Mouse (Mus musculus): ENCODE data around the gene Gm13275. TPM values are rescaled to one million over a fixed set of nuclear protein-coding genes. Genes with fewer than 3 reads are reported as not detected.
"Not testable (repeated sequence)": the region's sequence is repeated elsewhere in the genome, so short reads cannot be mapped to it uniquely, and the experiment has no call there.

Gene Gm13275
- polyA plus RNA-seq (2012; ENCODE audit: insufficient read depth, insufficient read length, low replicate concordance, missing spikeins): not detected in 2 replicates

DNA sequence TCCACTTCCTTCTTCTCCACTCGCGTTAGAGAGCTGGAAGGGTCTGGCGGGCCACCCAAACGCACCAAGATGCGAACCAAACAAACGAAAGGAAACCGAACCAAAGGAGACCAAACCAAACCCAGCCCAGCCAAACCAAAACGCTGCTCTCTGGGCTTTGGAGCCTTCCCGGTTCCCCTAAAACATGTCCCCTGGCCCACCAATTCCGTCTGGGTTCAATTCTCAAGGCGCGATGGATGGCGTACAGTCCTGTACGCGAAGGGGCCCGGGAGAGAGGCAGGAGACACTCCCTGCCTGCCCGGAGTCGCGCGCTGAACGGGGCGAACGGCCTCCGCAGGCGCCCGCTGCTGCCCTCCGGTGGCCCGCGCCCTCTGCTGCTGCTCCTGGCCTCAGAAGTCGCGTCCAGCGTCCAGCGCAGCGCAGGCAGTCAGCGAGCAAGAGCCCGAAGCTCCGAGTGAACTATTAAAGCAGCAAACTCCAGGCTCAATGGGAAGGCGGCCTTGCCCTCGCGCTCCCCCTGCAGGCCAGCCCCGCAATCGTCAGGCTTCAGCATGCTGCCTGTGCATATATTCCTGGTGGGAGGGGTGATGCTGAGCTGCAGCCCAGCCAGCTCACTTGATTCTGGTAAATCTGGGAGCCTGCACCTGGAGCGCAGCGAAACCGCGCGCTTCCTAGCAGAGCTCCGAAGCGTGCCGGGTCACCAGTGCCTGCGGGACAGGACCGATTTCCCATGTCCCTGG, at the start of gene Gm13275:
Gm13275 (plus strand) TSS at position 552 of the 740 bp plus-strand sequence.
- WGBS: under 1% methylated on average over 14 of the region's 52 CpGs
- not testable (repeated sequence) for H3K27ac ChIP-seq (ENCODE audit: insufficient read depth, low read depth, low read length); H3K4me1 ChIP-seq (ENCODE audit: control insufficient read depth, insufficient read depth, low read length); H3K4me3 ChIP-seq (ENCODE audit: insufficient read depth, low read depth, low read length)

- Histone ChIP-seq H3K4me1 (ENCODE audit: control insufficient read depth, insufficient read depth, low read length) (no peaks in the 10 kb centered on the region), H3K4me3 (ENCODE audit: insufficient read depth, low read depth, low read length) (no peak overlapping the region), H3K27ac (ENCODE audit: insufficient read depth, low read depth, low read length) (no peak overlapping the region)
- TF ChIP-seq CTCF (IDR thresholded peaks at IDR 0.05; ENCODE audit: insufficient read depth, low read depth, low read length): no peak
- no peak for TF ChIP-seq POLR2A (IDR thresholded peaks at IDR 0.05; ENCODE audit: insufficient read depth, low read depth, low read length)
- 74% methylated on average over 6 of the region's 6 CpGs for WGBS
These were observed 44.4 kb upstream of the Gm13275 start for GRCm38 (mm10) chr4:88749926-88750325.

- H3K4me1 ChIP-seq (ENCODE audit: control insufficient read depth, insufficient read depth, low read length); H3K27ac ChIP-seq (ENCODE audit: insufficient read depth, low read depth, low read length); H3K4me3 ChIP-seq (ENCODE audit: insufficient read depth, low read depth, low read length): not testable (repeated sequence)
- WGBS: 80% methylated on average over 15 of the region's 15 CpGs
These were observed 39.4 kb upstream of the Gm13275 start, which contains the start of gene Gm13271 for GRCm38 (mm10) chr4:88754818-88755340. Gene Gm13271 (plus strand): TSS chr4:88754868.

GRCm38 (mm10) chr4:88756581-88757513, 37.4 kb upstream of the Gm13275 start:
- peak overlapping the region; percentile 4; the same call in 1 of the 2 replicates for H3K27ac ChIP-seq (ENCODE audit: insufficient read depth, low read depth, low read length)
- peak overlapping the region; percentile 43 for H3K4me3 ChIP-seq (ENCODE audit: insufficient read depth, low read depth, low read length)
- WGBS: 10% methylated on average over 29 of the region's 31 CpGs
- not testable (repeated sequence) for H3K4me1 ChIP-seq (ENCODE audit: control insufficient read depth, insufficient read depth, low read length)

DNA sequence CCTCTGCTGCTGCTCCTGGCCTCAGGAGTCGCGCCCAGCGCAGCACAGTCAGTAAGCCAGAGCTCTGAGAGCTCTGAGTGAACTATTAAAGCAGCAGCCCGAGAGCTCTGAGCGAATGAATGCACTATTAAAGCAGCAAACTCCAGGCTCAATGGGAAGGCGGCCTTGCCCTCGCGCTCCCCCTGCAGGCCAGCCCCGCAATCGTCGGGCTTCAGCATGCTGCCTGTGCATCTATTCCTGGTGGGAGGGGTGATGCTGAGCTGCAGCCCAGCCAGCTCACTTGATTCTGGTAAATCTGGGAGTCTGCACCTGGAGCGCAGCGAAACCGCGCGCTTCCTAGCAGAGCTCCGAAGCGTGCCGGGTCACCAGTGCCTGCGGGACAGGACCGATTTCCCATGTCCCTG, 36.7 kb upstream of the Gm13275 start:
- H3K4me1 ChIP-seq (ENCODE audit: control insufficient read depth, insufficient read depth, low read length); H3K27ac ChIP-seq (ENCODE audit: insufficient read depth, low read depth, low read length): not testable (repeated sequence)
- peak; percentile 55 for TF ChIP-seq CTCF (IDR thresholded peaks at IDR 0.05; ENCODE audit: insufficient read depth, low read depth, low read length)
- under 1% methylated on average over 19 of the region's 21 CpGs for WGBS
- peak overlapping the region; percentile 43 for H3K4me3 ChIP-seq (ENCODE audit: insufficient read depth, low read depth, low read length)

DNA sequence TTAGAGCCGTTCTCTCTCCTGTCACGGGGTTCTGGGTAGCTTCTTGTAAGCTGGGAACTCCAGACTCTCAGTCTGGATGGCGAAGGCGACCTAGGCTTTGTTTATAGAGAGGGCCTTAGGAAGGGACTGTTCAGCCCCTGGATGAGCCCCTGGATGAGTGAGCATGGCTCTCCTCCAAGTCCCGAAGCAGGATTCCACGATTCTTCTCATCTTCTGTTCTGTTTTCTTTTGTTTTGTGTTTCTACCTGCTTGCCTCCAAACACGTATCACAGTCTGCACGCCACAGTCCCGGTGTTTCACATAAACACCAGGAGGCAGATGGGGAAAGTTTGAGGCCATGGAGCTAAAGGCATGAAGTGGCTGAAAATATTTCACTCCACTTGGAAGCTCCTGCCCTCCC, 35.5 kb upstream of the Gm13275 start:
- 88% methylated on average over 9 of the region's 9 CpGs for WGBS
- not testable (repeated sequence) for H3K4me3 ChIP-seq (ENCODE audit: insufficient read depth, low read depth, low read length); H3K4me1 ChIP-seq (ENCODE audit: control insufficient read depth, insufficient read depth, low read length); H3K27ac ChIP-seq (ENCODE audit: insufficient read depth, low read depth, low read length)

GRCm38 (mm10) chr4:88759610-88760268, 34.5 kb upstream of the Gm13275 start, which contains the start of gene Gm13283:
Gene Gm13283 (plus strand): TSS chr4:88760119.
- 28% methylated on average over 10 of the region's 14 CpGs for WGBS
- H3K4me3 ChIP-seq (ENCODE audit: insufficient read depth, low read depth, low read length): peak within 1 kb of the TSS; percentile 40
- H3K27ac ChIP-seq (ENCODE audit: insufficient read depth, low read depth, low read length); H3K4me1 ChIP-seq (ENCODE audit: control insufficient read depth, insufficient read depth, low read length): not testable (repeated sequence)

GRCm38 (mm10) chr4:88760431-88760830, 33.9 kb upstream of the Gm13275 start:
- not testable (repeated sequence) for H3K4me1 ChIP-seq (ENCODE audit: control insufficient read depth, insufficient read depth, low read length); H3K27ac ChIP-seq (ENCODE audit: insufficient read depth, low read depth, low read length)
- under 1% methylated on average over 23 of the region's 28 CpGs for WGBS
- peak overlapping the region; percentile 40 for H3K4me3 ChIP-seq (ENCODE audit: insufficient read depth, low read depth, low read length)

GRCm38 (mm10) chr4:88761776-88762175, 32.5 kb upstream of the Gm13275 start:
- H3K27ac ChIP-seq (ENCODE audit: insufficient read depth, low read depth, low read length); H3K4me1 ChIP-seq (ENCODE audit: control insufficient read depth, insufficient read depth, low read length); H3K4me3 ChIP-seq (ENCODE audit: insufficient read depth, low read depth, low read length): not testable (repeated sequence)
- WGBS: 84% methylated on average over 6 of the region's 8 CpGs

GRCm38 (mm10) chr4:88762341-88762740, 31.9 kb upstream of the Gm13275 start:
- not testable (repeated sequence) for H3K27ac ChIP-seq (ENCODE audit: insufficient read depth, low read depth, low read length); H3K4me1 ChIP-seq (ENCODE audit: control insufficient read depth, insufficient read depth, low read length); H3K4me3 ChIP-seq (ENCODE audit: insufficient read depth, low read depth, low read length)
- 72% methylated on average over 9 of the region's 9 CpGs for WGBS

DNA sequence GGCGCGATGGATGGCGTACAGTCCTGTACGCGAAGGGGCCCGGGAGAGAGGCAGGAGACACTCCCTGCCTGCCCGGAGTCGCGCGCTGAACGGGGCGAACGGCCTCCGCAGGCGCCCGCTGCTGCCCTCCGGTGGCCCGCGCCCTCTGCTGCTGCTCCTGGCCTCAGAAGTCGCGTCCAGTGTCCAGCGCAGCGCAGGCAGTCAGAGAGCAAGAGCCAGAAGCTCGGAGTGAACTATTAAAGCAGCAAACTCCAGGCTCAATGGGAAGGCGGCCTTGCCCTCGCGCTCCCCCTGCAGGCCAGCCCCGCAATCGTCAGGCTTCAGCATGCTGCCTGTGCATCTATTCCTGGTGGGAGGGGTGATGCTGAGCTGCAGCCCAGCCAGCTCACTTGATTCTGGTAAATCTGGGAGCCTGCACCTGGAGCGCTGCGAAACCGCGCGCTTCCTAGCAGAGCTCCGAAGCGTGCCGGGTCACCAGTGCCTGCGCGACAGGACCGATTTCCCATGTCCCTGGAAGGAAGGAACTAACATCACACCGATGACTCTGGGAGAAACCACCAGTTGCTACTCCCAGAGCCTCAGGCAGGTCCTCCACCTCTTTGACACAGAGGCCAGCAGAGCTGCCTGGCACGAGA, 30.8 kb upstream of the Gm13275 start:
- H3K27ac ChIP-seq (ENCODE audit: insufficient read depth, low read depth, low read length); H3K4me1 ChIP-seq (ENCODE audit: control insufficient read depth, insufficient read depth, low read length): not testable (repeated sequence)
- H3K4me3 ChIP-seq (ENCODE audit: insufficient read depth, low read depth, low read length): peak overlapping the region; percentile 44
- WGBS: 3% methylated on average over 42 of the region's 42 CpGs

DNA sequence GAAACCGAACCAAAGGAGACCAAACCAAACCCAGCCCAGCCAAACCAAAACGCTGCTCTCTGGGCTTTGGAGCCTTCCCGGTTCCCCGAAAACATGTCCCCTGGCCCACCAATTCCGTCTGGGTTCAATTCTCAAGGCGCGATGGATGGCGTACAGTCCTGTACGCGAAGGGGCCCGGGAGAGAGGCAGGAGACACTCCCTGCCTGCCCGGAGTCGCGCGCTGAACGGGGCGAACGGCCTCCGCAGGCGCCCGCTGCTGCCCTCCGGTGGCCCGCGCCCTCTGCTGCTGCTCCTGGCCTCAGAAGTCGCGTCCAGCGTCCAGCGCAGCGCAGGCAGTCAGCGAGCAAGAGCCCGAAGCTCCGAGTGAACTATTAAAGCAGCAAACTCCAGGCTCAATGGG, 20.8 kb upstream of the Gm13275 start, which contains the start of gene Gm13290:
Gm13290 (plus strand) TSS at position 301 of the 400 bp plus-strand sequence.
- no CpG with 5 or more reads among the region's 32 CpGs for WGBS
- H3K4me3 ChIP-seq (ENCODE audit: insufficient read depth, low read depth, low read length); H3K27ac ChIP-seq (ENCODE audit: insufficient read depth, low read depth, low read length): not testable (repeated sequence)

GRCm38 (mm10) chr4:88776622-88777021, 17.7 kb upstream of the Gm13275 start, which contains the start of gene Gm13289:
Gene Gm13289 (plus strand): TSS chr4:88776922.
- H3K27ac ChIP-seq (ENCODE audit: insufficient read depth, low read depth, low read length); H3K4me1 ChIP-seq (ENCODE audit: control insufficient read depth, insufficient read depth, low read length); H3K4me3 ChIP-seq (ENCODE audit: insufficient read depth, low read depth, low read length): not testable (repeated sequence)
- WGBS: no CpG with 5 or more reads among the region's 29 CpGs

More for the DNA sequence above, 20.8 kb upstream of the Gm13275 start, which contains the start of gene Gm13290:
- not testable (repeated sequence) for H3K4me1 ChIP-seq (ENCODE audit: control insufficient read depth, insufficient read depth, low read length)
